Mouse (Mus musculus) layer of hippocampus, adult 8-10 months (tissue): Measurements from ENCODE around the gene Rab33b. TPM values are rescaled to one million over a fixed set of nuclear protein-coding genes. Genes with fewer than 3 reads are reported as not detected.

Source experiments
- DNase-seq, 2 experiments: peaks; one replicate each; pipeline ENCODE4 v3.0.0; 2022; ENCODE audit warnings: low spot score in 2 of 2
- total RNA-seq, 4 experiments: library from RNA; stranded (reverse); gene quantifications; 2 replicates each; pipeline ENCODE4 v1.2.4; 2022

Rab33b gene
- total RNA-seq, 4 experiments from 2014 or later, result 24.5 to 29.2 (median 25.0) TPM

GRCm38 (mm10) chr3:51510903-51511302, 27.2 kb downstream of the Rab33b start:
- peak; percentile 61 to 86 for DNase-seq

- no peak for DNase-seq
These were observed 28.3 kb downstream of the Rab33b start for GRCm38 (mm10) chr3:51511983-51512382.

- no peak for DNase-seq
These were observed 33.7 kb downstream of the Rab33b start for GRCm38 (mm10) chr3:51517467-51517866.

GRCm38 (mm10) chr3:51517878-51518762, 34.4 kb downstream of the Rab33b start:
- no peak for DNase-seq

- no peak for DNase-seq
These were observed 35.0 kb downstream of the Rab33b start for GRCm38 (mm10) chr3:51518763-51519121.

- DNase-seq, result no peak
These were observed 37.5 kb downstream of the Rab33b start for GRCm38 (mm10) chr3:51521262-51521661.

GRCm38 (mm10) chr3:51525186-51525785, 41.6 kb downstream of the Rab33b start:
- no peak for DNase-seq

- DNase-seq, result no peak
These were observed 43.2 kb downstream of the Rab33b start for GRCm38 (mm10) chr3:51526891-51527290.

- DNase-seq, result peak in 1 of 2 experiments; percentile 68
These were observed 48.0 kb downstream of the Rab33b start for GRCm38 (mm10) chr3:51531473-51532281.

- DNase-seq, result no peak
These were observed 48.5 kb downstream of the Rab33b start for GRCm38 (mm10) chr3:51532282-51532620.

GRCm38 (mm10) chr3:51533573-51533972, 49.9 kb downstream of the Rab33b start:
- DNase-seq, result no peak

GRCm38 (mm10) chr3:51534013-51534412, 50.3 kb downstream of the Rab33b start:
- no peak for DNase-seq

GRCm38 (mm10) chr3:51539567-51540408, 56.1 kb downstream of the Rab33b start:
- peak in 1 of 2 experiments; percentile 58 for DNase-seq

- no peak for DNase-seq
These were observed 56.9 kb downstream of the Rab33b start for GRCm38 (mm10) chr3:51540659-51541058.

GRCm38 (mm10) chr3:51544442-51545128, 60.9 kb downstream of the Rab33b start:
- no peak for DNase-seq

Other genes starting within 250 kb of the Rab33b start
- 10 to 100 TPM; 57.6 to 62.4 (median 60.1) TPM for gene Elf2, start 143.3 kb upstream of the Rab33b start, total RNA-seq
- under 1 TPM in 3 of 4 experiments, not detected in 1; 0.27 to 0.72 (median 0.55) TPM for gene Mgarp, start 87.2 kb upstream of the Rab33b start, total RNA-seq
- 100 to 1,000 TPM; 257 to 292 (median 267) TPM for gene Ndufc1, start 74.9 kb upstream of the Rab33b start, total RNA-seq
- 10 to 100 TPM; 42.6 to 61.4 (median 53.8) TPM for gene Naa15, start 68.8 kb upstream of the Rab33b start, total RNA-seq
- gene Setd7, start 77.0 kb downstream of the Rab33b start, total RNA-seq, result 100 to 1,000 TPM; 108 to 152 (median 132) TPM
- 1 to 10 TPM in 1 of 4 experiments, under 1 TPM in 1, not detected in 2; 0.61 to 1.4 TPM for gene Mgst2, start 176.4 kb downstream of the Rab33b start, total RNA-seq